Mouse (Mus musculus): Measurements from ENCODE around the gene Slc5a4b. TPM values are rescaled to one million over a fixed set of nuclear protein-coding genes. Genes with fewer than 3 reads are reported as not detected.

Slc5a4b gene
- polyA plus RNA-seq (2015; fragmentation: Nextera tagmentation; extraction: Ambion mirVana), result 0.12 and 0.15 TPM in 2 replicates

- H3K27ac ChIP-seq (ENCODE audit: low read length), result no peak within 1 kb of the TSS
- H3K4me3 ChIP-seq (ENCODE audit: low read length), result no peak within 1 kb of the TSS
- no peaks in the 10 kb centered on the region for H3K27me3 ChIP-seq (ENCODE audit: insufficient read depth, low read length)
- 89% methylated on average over 4 of the region's 4 CpGs for WGBS
- no peak for ATAC-seq (ENCODE audit: low FRiP score, low TSS enrichment)
- no peak within 1 kb of the TSS for H3K4me2 ChIP-seq (replicated peaks; ENCODE audit: low read depth, low read length)
- no peaks in the 10 kb centered on the region for H3K4me1 ChIP-seq (ENCODE audit: insufficient read depth, low read length)
- no peaks in the 10 kb centered on the region for H3K36me3 ChIP-seq (ENCODE audit: insufficient read depth, low read length)
- H3K9me3 ChIP-seq (ENCODE audit: low read length), result no peaks in the 10 kb centered on the region
- no peak within 1 kb of the TSS for H3K9ac ChIP-seq (replicated peaks; ENCODE audit: low read length)
Measured at GRCm38 (mm10) chr10:76110861-76111260, at the start of gene Slc5a4b. Gene Slc5a4b (minus strand): TSS chr10:76110961.

GRCm38 (mm10) chr10:76158009-76158408 is 47.2 kb upstream of the Slc5a4b start:
- no peak overlapping the region for H3K4me3 ChIP-seq (ENCODE audit: low read length)
- H3K4me2 ChIP-seq (replicated peaks; ENCODE audit: low read depth, low read length), result no peak overlapping the region
- no peaks in the 10 kb centered on the region for H3K9me3 ChIP-seq (ENCODE audit: low read length)
- no peak overlapping the region for H3K27ac ChIP-seq (ENCODE audit: low read length)
- no peaks in the 10 kb centered on the region for H3K36me3 ChIP-seq (ENCODE audit: insufficient read depth, low read length)
- H3K9ac ChIP-seq (replicated peaks; ENCODE audit: low read length), result no peak overlapping the region
- no peak for ATAC-seq (ENCODE audit: low FRiP score, low TSS enrichment)
- 77% methylated on average over 1 of the region's 1 CpGs for WGBS
- H3K4me1 ChIP-seq (ENCODE audit: insufficient read depth, low read length), result no peaks in the 10 kb centered on the region
- no peaks in the 10 kb centered on the region for H3K27me3 ChIP-seq (ENCODE audit: insufficient read depth, low read length)

DNA sequence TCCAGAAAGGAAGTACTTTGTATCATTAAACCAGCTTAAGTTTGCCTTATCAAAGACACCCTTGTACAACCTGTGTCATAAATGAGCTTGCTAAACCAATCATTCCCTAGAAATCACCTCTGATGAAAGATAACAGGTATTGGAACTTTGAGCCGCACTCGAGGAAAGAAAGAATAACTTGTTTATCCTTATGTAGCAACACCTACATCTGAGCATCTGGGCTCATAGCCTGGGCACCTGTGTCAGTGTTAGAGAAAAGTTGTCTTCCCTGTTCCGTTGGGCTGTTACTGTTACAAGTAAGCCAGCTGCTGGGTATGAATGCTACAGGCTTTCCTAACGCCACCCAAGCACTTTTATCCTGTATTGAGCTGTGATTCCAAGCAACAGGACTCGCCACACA is 46.8 kb upstream of the Slc5a4b start:
- WGBS, result 78% methylated on average over 5 of the region's 5 CpGs
- Histone ChIP-seq H3K27me3 (ENCODE audit: insufficient read depth, low read length) (no peaks in the 10 kb centered on the region), H3K9me3 (ENCODE audit: low read length) (no peaks in the 10 kb centered on the region), H3K4me2 (replicated peaks; ENCODE audit: low read depth, low read length) (no peak overlapping the region), H3K4me1 (ENCODE audit: insufficient read depth, low read length) (no peaks in the 10 kb centered on the region), H3K36me3 (ENCODE audit: insufficient read depth, low read length) (no peaks in the 10 kb centered on the region), H3K4me3 (ENCODE audit: low read length) (no peak overlapping the region), H3K27ac (ENCODE audit: low read length) (no peak overlapping the region), H3K9ac (replicated peaks; ENCODE audit: low read length) (no peak overlapping the region)
- ATAC-seq (ENCODE audit: low FRiP score, low TSS enrichment), result no peak

GRCm38 (mm10) chr10:76155911-76156310 is 45.1 kb upstream of the Slc5a4b start:
- H3K9ac ChIP-seq (replicated peaks; ENCODE audit: low read length), result no peak overlapping the region
- H3K4me3 ChIP-seq (ENCODE audit: low read length), result no peak overlapping the region
- 76% methylated on average over 7 of the region's 7 CpGs for WGBS
- ATAC-seq (ENCODE audit: low FRiP score, low TSS enrichment), result no peak
- no peaks in the 10 kb centered on the region for H3K36me3 ChIP-seq (ENCODE audit: insufficient read depth, low read length)
- H3K27me3 ChIP-seq (ENCODE audit: insufficient read depth, low read length), result no peaks in the 10 kb centered on the region
- H3K27ac ChIP-seq (ENCODE audit: low read length), result no peak overlapping the region
- H3K9me3 ChIP-seq (ENCODE audit: low read length), result no peaks in the 10 kb centered on the region
- H3K4me2 ChIP-seq (replicated peaks; ENCODE audit: low read depth, low read length), result no peak overlapping the region
- no peaks in the 10 kb centered on the region for H3K4me1 ChIP-seq (ENCODE audit: insufficient read depth, low read length)

- Histone ChIP-seq H3K4me3 (ENCODE audit: low read length) (no peak within 1 kb of the TSS), H3K27me3 (ENCODE audit: insufficient read depth, low read length) (no peaks in the 10 kb centered on the region), H3K9ac (replicated peaks; ENCODE audit: low read length) (no peak within 1 kb of the TSS), H3K27ac (ENCODE audit: low read length) (no peak within 1 kb of the TSS), H3K4me1 (ENCODE audit: insufficient read depth, low read length) (no peaks in the 10 kb centered on the region), H3K36me3 (ENCODE audit: insufficient read depth, low read length) (no peaks in the 10 kb centered on the region), H3K9me3 (ENCODE audit: low read length) (no peaks in the 10 kb centered on the region), H3K4me2 (replicated peaks; ENCODE audit: low read depth, low read length) (no peak within 1 kb of the TSS)
- WGBS, result 78% methylated on average over 5 of the region's 5 CpGs
- no peak for ATAC-seq (ENCODE audit: low FRiP score, low TSS enrichment)
Measured at GRCm38 (mm10) chr10:76147278-76147677, 36.5 kb upstream of the Slc5a4b start, which contains the start of gene Slc5a4a. Gene Slc5a4a (plus strand): TSS chr10:76147451.

DNA sequence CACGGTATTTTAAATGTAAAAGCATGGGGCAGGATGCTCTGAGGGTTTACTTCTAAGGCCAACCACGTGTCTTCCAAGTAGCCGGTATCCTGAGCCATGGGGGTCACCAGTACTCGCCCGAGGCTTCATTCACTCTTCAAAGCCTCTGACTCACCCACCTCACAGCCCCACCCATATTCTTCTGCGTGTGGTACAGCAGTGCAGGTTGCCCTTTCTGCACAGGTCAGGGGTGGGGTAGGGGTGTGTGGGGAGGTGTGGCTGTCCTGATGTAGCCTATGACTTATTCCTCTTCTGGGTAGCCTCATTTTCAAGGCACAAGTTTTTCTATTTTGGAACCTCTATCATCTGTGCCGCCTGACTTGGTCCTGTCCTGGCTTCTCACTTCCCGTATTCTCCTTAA is 36.1 kb upstream of the Slc5a4b start:
- Histone ChIP-seq H3K9me3 (ENCODE audit: low read length) (no peaks in the 10 kb centered on the region), H3K27ac (ENCODE audit: low read length) (no peak overlapping the region), H3K4me1 (ENCODE audit: insufficient read depth, low read length) (no peaks in the 10 kb centered on the region), H3K27me3 (ENCODE audit: insufficient read depth, low read length) (no peaks in the 10 kb centered on the region), H3K4me2 (replicated peaks; ENCODE audit: low read depth, low read length) (no peak overlapping the region), H3K36me3 (ENCODE audit: insufficient read depth, low read length) (no peaks in the 10 kb centered on the region), H3K9ac (replicated peaks; ENCODE audit: low read length) (no peak overlapping the region), H3K4me3 (ENCODE audit: low read length) (no peak overlapping the region)
- WGBS, result 67% methylated on average over 8 of the region's 8 CpGs
- ATAC-seq (ENCODE audit: low FRiP score, low TSS enrichment), result no peak

- no peak for ATAC-seq (ENCODE audit: low FRiP score, low TSS enrichment)
Measured at GRCm38 (mm10) chr10:76136318-76136717, 25.6 kb upstream of the Slc5a4b start.

GRCm38 (mm10) chr10:76132506-76132905 is 21.7 kb upstream of the Slc5a4b start:
- H3K4me2 ChIP-seq (replicated peaks; ENCODE audit: low read depth, low read length), result no peak overlapping the region
- H3K36me3 ChIP-seq (ENCODE audit: insufficient read depth, low read length), result no peaks in the 10 kb centered on the region
- H3K27me3 ChIP-seq (ENCODE audit: insufficient read depth, low read length), result no peaks in the 10 kb centered on the region
- no peak overlapping the region for H3K4me3 ChIP-seq (ENCODE audit: low read length)
- H3K9ac ChIP-seq (replicated peaks; ENCODE audit: low read length), result no peak overlapping the region
- 67% methylated on average over 4 of the region's 4 CpGs for WGBS
- ATAC-seq (ENCODE audit: low FRiP score, low TSS enrichment), result no peak
- H3K4me1 ChIP-seq (ENCODE audit: insufficient read depth, low read length), result no peaks in the 10 kb centered on the region
- no peaks in the 10 kb centered on the region for H3K9me3 ChIP-seq (ENCODE audit: low read length)
- no peak overlapping the region for H3K27ac ChIP-seq (ENCODE audit: low read length)

More at GRCm38 (mm10) chr10:76136318-76136717, 25.6 kb upstream of the Slc5a4b start:
- H3K27me3 ChIP-seq (ENCODE audit: insufficient read depth, low read length), result no peaks in the 10 kb centered on the region
- H3K27ac ChIP-seq (ENCODE audit: low read length), result no peak overlapping the region
- no peaks in the 10 kb centered on the region for H3K36me3 ChIP-seq (ENCODE audit: insufficient read depth, low read length)
- no peak overlapping the region for H3K9ac ChIP-seq (replicated peaks; ENCODE audit: low read length)
- H3K4me2 ChIP-seq (replicated peaks; ENCODE audit: low read depth, low read length), result no peak overlapping the region
- H3K4me3 ChIP-seq (ENCODE audit: low read length), result no peak overlapping the region
- WGBS, result 72% methylated on average over 2 of the region's 2 CpGs
- H3K4me1 ChIP-seq (ENCODE audit: insufficient read depth, low read length), result no peaks in the 10 kb centered on the region
- H3K9me3 ChIP-seq (ENCODE audit: low read length), result no peaks in the 10 kb centered on the region

DNA sequence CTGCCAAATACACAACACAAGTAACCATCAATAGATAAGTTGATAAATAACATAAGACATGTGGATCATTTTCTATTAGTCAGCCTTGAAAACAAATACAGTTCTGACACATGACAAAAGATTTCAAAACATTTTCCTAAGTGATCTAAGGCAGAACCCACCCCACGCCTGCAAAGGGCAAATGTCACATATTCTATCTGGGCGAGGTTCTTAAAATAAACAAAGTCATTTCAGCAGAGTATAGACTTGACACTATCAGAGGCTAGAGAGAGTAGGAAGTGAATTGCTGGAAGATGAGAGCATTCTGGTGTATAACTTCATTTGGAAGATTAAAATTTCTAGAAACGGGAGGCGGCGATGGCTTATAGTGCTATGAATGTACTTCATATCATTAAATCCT is 10.7 kb upstream of the Slc5a4b start:
- Histone ChIP-seq H3K4me2 (replicated peaks; ENCODE audit: low read depth, low read length) (no peak overlapping the region), H3K4me1 (ENCODE audit: insufficient read depth, low read length) (no peaks in the 10 kb centered on the region), H3K9me3 (ENCODE audit: low read length) (no peaks in the 10 kb centered on the region), H3K27me3 (ENCODE audit: insufficient read depth, low read length) (no peaks in the 10 kb centered on the region), H3K4me3 (ENCODE audit: low read length) (no peak overlapping the region), H3K9ac (replicated peaks; ENCODE audit: low read length) (no peak overlapping the region), H3K36me3 (ENCODE audit: insufficient read depth, low read length) (no peaks in the 10 kb centered on the region), H3K27ac (ENCODE audit: low read length) (no peak overlapping the region)
- 70% methylated on average over 5 of the region's 5 CpGs for WGBS
- ATAC-seq (ENCODE audit: low FRiP score, low TSS enrichment), result no peak

- no peaks in the 10 kb centered on the region for H3K27me3 ChIP-seq (ENCODE audit: insufficient read depth, low read length)
- peak; percentile 50; the same call in 1 of the 2 replicates for ATAC-seq (ENCODE audit: low FRiP score, low TSS enrichment)
- H3K4me2 ChIP-seq (replicated peaks; ENCODE audit: low read depth, low read length), result no peak overlapping the region
- no peak overlapping the region for H3K9ac ChIP-seq (replicated peaks; ENCODE audit: low read length)
- H3K4me3 ChIP-seq (ENCODE audit: low read length), result no peak overlapping the region
- no peaks in the 10 kb centered on the region for H3K9me3 ChIP-seq (ENCODE audit: low read length)
- no peaks in the 10 kb centered on the region for H3K4me1 ChIP-seq (ENCODE audit: insufficient read depth, low read length)
- WGBS, result 20% methylated on average over 4 of the region's 4 CpGs
- no peak overlapping the region for H3K27ac ChIP-seq (ENCODE audit: low read length)
- H3K36me3 ChIP-seq (ENCODE audit: insufficient read depth, low read length), result no peaks in the 10 kb centered on the region
Measured at GRCm38 (mm10) chr10:76120124-76120711, 9.5 kb upstream of the Slc5a4b start.
